Mouse (Mus musculus): Measurements from ENCODE around the gene Morc2a. TPM values are rescaled to one million over a fixed set of nuclear protein-coding genes. Genes with fewer than 3 reads are reported as not detected.

The Morc2a gene
- polyA plus RNA-seq, 1 experiment from 2014 or later: 30.5 TPM

DNA sequence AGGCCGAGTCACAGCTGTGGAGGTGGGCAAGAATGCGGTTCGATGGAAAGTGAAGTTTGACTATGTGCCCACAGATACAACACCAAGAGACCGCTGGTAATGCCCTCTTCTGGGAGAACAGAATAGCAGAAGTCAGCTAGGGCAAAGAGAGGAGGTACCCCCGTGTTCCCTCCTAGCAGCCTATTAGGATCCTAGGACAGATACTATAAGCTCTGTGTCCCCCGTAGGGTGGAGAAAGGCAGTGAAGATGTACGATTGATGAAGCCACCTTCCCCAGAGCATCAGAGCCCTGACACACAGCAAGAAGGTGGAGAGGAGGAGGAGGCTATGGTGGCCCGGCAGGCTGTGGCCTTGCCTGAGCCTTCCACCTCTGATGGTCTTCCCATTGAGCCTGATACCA, 36.4 kb downstream of the Morc2a start:
- WGBS: 94% methylated on average over 8 of the region's 8 CpGs
- Histone ChIP-seq H3K27me3 (ENCODE audit: control insufficient read depth, insufficient read depth, low read length) (no peaks in the 10 kb centered on the region), H3K4me1 (ENCODE audit: control insufficient read depth, insufficient read depth, low read length) (no peaks in the 10 kb centered on the region), H3K27ac (replicated peaks; ENCODE audit: low read depth, low read length) (no peak overlapping the region), H3K9me3 (replicated peaks; ENCODE audit: control insufficient read depth, low read length) (no peaks in the 10 kb centered on the region), H3K36me3 (replicated peaks; ENCODE audit: control insufficient read depth, insufficient read depth, low read depth, low read length) (peaks cover 15% of the 10 kb centered on the region), H3K4me3 (ENCODE audit: low read depth, low read length) (no peak overlapping the region), H3K4me2 (ENCODE audit: low read depth, low read length) (no peak overlapping the region), H3K9ac (replicated peaks; ENCODE audit: low read length) (no peak overlapping the region)
- ATAC-seq (replicated peaks; ENCODE audit: insufficient number of reproducible peaks, low FRiP score, low TSS enrichment, low read depth) (no peak), DNase-seq (ENCODE audit: low spot score) (no peak)

DNA sequence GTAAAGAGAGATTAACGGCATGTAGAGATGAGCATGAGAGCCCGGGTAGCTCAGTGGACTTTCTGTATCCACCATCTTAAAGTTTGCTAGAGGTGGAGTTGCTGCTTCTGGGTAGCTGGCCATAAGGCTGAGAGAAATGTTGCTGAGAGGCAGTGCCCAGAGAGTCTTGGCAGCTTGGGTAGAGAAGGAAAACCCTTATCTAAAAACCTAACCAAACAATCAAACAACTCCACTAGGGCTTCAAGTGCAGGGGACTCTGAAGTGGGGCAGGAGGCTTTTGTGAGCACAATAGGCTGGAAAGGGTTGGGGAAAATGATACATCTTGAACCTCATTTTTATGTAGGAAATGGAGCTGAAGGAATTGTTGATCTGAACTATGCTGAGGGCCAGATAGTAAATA, 37.3 kb downstream of the Morc2a start:
- H3K9me3 ChIP-seq (replicated peaks; ENCODE audit: control insufficient read depth, low read length): no peaks in the 10 kb centered on the region
- H3K27me3 ChIP-seq (ENCODE audit: control insufficient read depth, insufficient read depth, low read length): no peaks in the 10 kb centered on the region
- no peak overlapping the region for H3K4me3 ChIP-seq (ENCODE audit: low read depth, low read length)
- 95% methylated on average over 2 of the region's 2 CpGs for WGBS
- no peak for DNase-seq (ENCODE audit: low spot score)
- H3K4me2 ChIP-seq (ENCODE audit: low read depth, low read length): no peak overlapping the region
- H3K27ac ChIP-seq (replicated peaks; ENCODE audit: low read depth, low read length): no peak overlapping the region
- H3K9ac ChIP-seq (replicated peaks; ENCODE audit: low read length): no peak overlapping the region
- H3K4me1 ChIP-seq (ENCODE audit: control insufficient read depth, insufficient read depth, low read length): no peaks in the 10 kb centered on the region
- no peak for ATAC-seq (replicated peaks; ENCODE audit: insufficient number of reproducible peaks, low FRiP score, low TSS enrichment, low read depth)
- peaks cover 11% of the 10 kb centered on the region for H3K36me3 ChIP-seq (replicated peaks; ENCODE audit: control insufficient read depth, insufficient read depth, low read depth, low read length)

DNA sequence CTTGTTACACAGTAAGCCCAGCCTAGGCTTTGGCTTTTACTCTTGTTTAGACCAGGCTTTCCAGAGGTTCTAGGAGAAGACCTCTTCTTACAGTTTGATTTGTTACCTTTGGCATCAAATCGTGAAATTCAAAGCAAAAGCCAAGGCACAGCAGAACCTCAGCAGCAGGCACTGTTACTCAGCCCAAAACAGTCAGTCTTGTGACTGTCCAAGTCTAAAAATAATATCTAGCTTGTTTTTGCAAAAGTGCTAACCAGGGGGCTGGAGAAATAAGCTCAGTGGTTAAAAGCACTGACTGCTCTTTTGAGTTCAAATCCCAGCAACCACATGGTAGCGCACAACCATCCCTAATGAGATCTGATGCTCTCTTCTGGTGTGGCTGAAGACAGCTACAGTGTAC, 37.9 kb downstream of the Morc2a start:
- WGBS: 91% methylated on average over 2 of the region's 2 CpGs
- ATAC-seq (replicated peaks; ENCODE audit: insufficient number of reproducible peaks, low FRiP score, low TSS enrichment, low read depth): no peak
- no peak overlapping the region for H3K9ac ChIP-seq (replicated peaks; ENCODE audit: low read length)
- no peaks in the 10 kb centered on the region for H3K27me3 ChIP-seq (ENCODE audit: control insufficient read depth, insufficient read depth, low read length)
- H3K4me3 ChIP-seq (ENCODE audit: low read depth, low read length): no peak overlapping the region
- H3K27ac ChIP-seq (replicated peaks; ENCODE audit: low read depth, low read length): no peak overlapping the region
- no peaks in the 10 kb centered on the region for H3K4me1 ChIP-seq (ENCODE audit: control insufficient read depth, insufficient read depth, low read length)
- H3K9me3 ChIP-seq (replicated peaks; ENCODE audit: control insufficient read depth, low read length): no peaks in the 10 kb centered on the region
- no peak overlapping the region for H3K4me2 ChIP-seq (ENCODE audit: low read depth, low read length)
- peaks cover 11% of the 10 kb centered on the region for H3K36me3 ChIP-seq (replicated peaks; ENCODE audit: control insufficient read depth, insufficient read depth, low read depth, low read length)
- no peak for DNase-seq (ENCODE audit: low spot score)

DNA sequence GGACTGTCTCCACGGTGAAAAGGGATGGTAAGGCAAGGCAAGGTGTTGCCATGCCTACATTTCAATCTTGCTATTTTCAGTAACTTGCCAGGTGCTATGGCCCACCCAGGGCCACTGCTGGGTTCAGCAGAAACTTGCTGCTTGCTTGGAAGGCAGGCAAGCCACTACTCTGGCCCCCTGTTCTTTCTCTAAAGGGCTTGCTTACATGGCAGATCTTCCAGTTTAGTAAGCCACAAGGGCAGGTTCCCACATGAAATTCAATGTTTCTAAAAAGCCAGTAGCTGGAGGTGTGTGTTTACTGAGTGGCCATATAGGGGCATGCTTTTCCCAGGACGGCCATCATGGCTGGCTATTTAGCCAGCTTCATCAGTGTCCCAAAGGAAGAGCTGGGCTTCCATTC, 42.8 kb downstream of the Morc2a start:
- H3K27me3 ChIP-seq (ENCODE audit: control insufficient read depth, insufficient read depth, low read length): no peaks in the 10 kb centered on the region
- H3K27ac ChIP-seq (replicated peaks; ENCODE audit: low read depth, low read length): no peak overlapping the region
- H3K9me3 ChIP-seq (replicated peaks; ENCODE audit: control insufficient read depth, low read length): no peaks in the 10 kb centered on the region
- H3K4me1 ChIP-seq (ENCODE audit: control insufficient read depth, insufficient read depth, low read length): no peaks in the 10 kb centered on the region
- DNase-seq (ENCODE audit: low spot score): no peak
- no peak for ATAC-seq (replicated peaks; ENCODE audit: insufficient number of reproducible peaks, low FRiP score, low TSS enrichment, low read depth)
- H3K4me2 ChIP-seq (ENCODE audit: low read depth, low read length): no peak overlapping the region
- H3K36me3 ChIP-seq (replicated peaks; ENCODE audit: control insufficient read depth, insufficient read depth, low read depth, low read length): peaks cover 4% of the 10 kb centered on the region
- H3K9ac ChIP-seq (replicated peaks; ENCODE audit: low read length): no peak overlapping the region
- H3K4me3 ChIP-seq (ENCODE audit: low read depth, low read length): no peak overlapping the region
- WGBS: 83% methylated on average over 2 of the region's 2 CpGs

GRCm38 (mm10) chr11:3696086-3696616, 47.2 kb downstream of the Morc2a start:
- Histone ChIP-seq H3K9me3 (replicated peaks; ENCODE audit: control insufficient read depth, low read length) (no peaks in the 10 kb centered on the region), H3K4me2 (ENCODE audit: low read depth, low read length) (no peak overlapping the region), H3K36me3 (replicated peaks; ENCODE audit: control insufficient read depth, insufficient read depth, low read depth, low read length) (no peaks in the 10 kb centered on the region; the same call in 1 of the 2 replicates), H3K4me3 (ENCODE audit: low read depth, low read length) (no peak overlapping the region), H3K9ac (replicated peaks; ENCODE audit: low read length) (no peak overlapping the region), H3K27me3 (ENCODE audit: control insufficient read depth, insufficient read depth, low read length) (no peaks in the 10 kb centered on the region), H3K4me1 (ENCODE audit: control insufficient read depth, insufficient read depth, low read length) (no peaks in the 10 kb centered on the region), H3K27ac (replicated peaks; ENCODE audit: low read depth, low read length) (no peak overlapping the region)
- ATAC-seq (replicated peaks; ENCODE audit: insufficient number of reproducible peaks, low FRiP score, low TSS enrichment, low read depth) (no peak), DNase-seq (ENCODE audit: low spot score) (no peak)
- WGBS: 78% methylated on average over 5 of the region's 5 CpGs

DNA sequence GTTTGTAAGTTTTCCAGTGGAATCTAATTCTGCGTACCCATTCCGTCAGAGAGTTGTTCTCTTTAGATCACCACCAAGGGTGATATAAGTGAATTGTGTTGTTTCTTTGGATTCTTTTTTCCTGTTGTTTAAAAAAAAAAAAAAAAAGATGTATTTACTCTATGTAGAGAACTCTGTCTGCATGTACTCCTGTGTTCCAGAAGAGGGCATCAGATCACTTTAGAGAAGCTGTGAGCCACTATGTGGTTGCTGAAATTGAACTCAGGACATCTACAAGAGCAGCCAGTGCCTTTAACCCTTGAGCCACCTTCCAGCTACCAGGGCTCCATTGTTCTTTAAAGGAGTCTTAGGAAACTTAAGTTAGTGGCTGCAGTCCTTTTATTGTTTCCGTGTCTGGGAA, 48.5 kb downstream of the Morc2a start:
- no peak overlapping the region for H3K27ac ChIP-seq (replicated peaks; ENCODE audit: low read depth, low read length)
- no peaks in the 10 kb centered on the region for H3K4me1 ChIP-seq (ENCODE audit: control insufficient read depth, insufficient read depth, low read length)
- 85% methylated on average over 3 of the region's 3 CpGs for WGBS
- no peak overlapping the region for H3K9ac ChIP-seq (replicated peaks; ENCODE audit: low read length)
- H3K4me3 ChIP-seq (ENCODE audit: low read depth, low read length): no peak overlapping the region
- H3K36me3 ChIP-seq (replicated peaks; ENCODE audit: control insufficient read depth, insufficient read depth, low read depth, low read length): no peaks in the 10 kb centered on the region; the same call in 1 of the 2 replicates
- ATAC-seq (replicated peaks; ENCODE audit: insufficient number of reproducible peaks, low FRiP score, low TSS enrichment, low read depth) (no peak), DNase-seq (ENCODE audit: low spot score) (peak; percentile 18)
- no peaks in the 10 kb centered on the region for H3K27me3 ChIP-seq (ENCODE audit: control insufficient read depth, insufficient read depth, low read length)
- H3K9me3 ChIP-seq (replicated peaks; ENCODE audit: control insufficient read depth, low read length): no peaks in the 10 kb centered on the region
- no peak overlapping the region for H3K4me2 ChIP-seq (ENCODE audit: low read depth, low read length)

GRCm38 (mm10) chr11:3703089-3703992, 54.4 kb downstream of the Morc2a start:
- H3K4me1 ChIP-seq (ENCODE audit: control insufficient read depth, insufficient read depth, low read length): no peaks in the 10 kb centered on the region; the same call in 1 of the 2 replicates
- no peak overlapping the region for H3K9ac ChIP-seq (replicated peaks; ENCODE audit: low read length)
- no peak overlapping the region for H3K4me2 ChIP-seq (ENCODE audit: low read depth, low read length)
- 67% methylated on average over 7 of the region's 7 CpGs for WGBS
- no peaks in the 10 kb centered on the region for H3K36me3 ChIP-seq (replicated peaks; ENCODE audit: control insufficient read depth, insufficient read depth, low read depth, low read length)
- no peak for ATAC-seq (replicated peaks; ENCODE audit: insufficient number of reproducible peaks, low FRiP score, low TSS enrichment, low read depth)
- no peaks in the 10 kb centered on the region for H3K27me3 ChIP-seq (ENCODE audit: control insufficient read depth, insufficient read depth, low read length)
- H3K9me3 ChIP-seq (replicated peaks; ENCODE audit: control insufficient read depth, low read length): no peaks in the 10 kb centered on the region
- H3K27ac ChIP-seq (replicated peaks; ENCODE audit: low read depth, low read length): no peak overlapping the region
- no peak for DNase-seq (ENCODE audit: low spot score)
- H3K4me3 ChIP-seq (ENCODE audit: low read depth, low read length): no peak overlapping the region

GRCm38 (mm10) chr11:3704404-3704803, 55.4 kb downstream of the Morc2a start:
- no peaks in the 10 kb centered on the region for H3K27me3 ChIP-seq (ENCODE audit: control insufficient read depth, insufficient read depth, low read length)
- H3K36me3 ChIP-seq (replicated peaks; ENCODE audit: control insufficient read depth, insufficient read depth, low read depth, low read length): no peaks in the 10 kb centered on the region
- H3K27ac ChIP-seq (replicated peaks; ENCODE audit: low read depth, low read length): no peak overlapping the region
- no peak for DNase-seq (ENCODE audit: low spot score)
- H3K9ac ChIP-seq (replicated peaks; ENCODE audit: low read length): no peak overlapping the region
- no peaks in the 10 kb centered on the region for H3K9me3 ChIP-seq (replicated peaks; ENCODE audit: control insufficient read depth, low read length)
- no peaks in the 10 kb centered on the region; the same call in 1 of the 2 replicates for H3K4me1 ChIP-seq (ENCODE audit: control insufficient read depth, insufficient read depth, low read length)
- no peak for ATAC-seq (replicated peaks; ENCODE audit: insufficient number of reproducible peaks, low FRiP score, low TSS enrichment, low read depth)
- no peak overlapping the region for H3K4me2 ChIP-seq (ENCODE audit: low read depth, low read length)
- no peak overlapping the region for H3K4me3 ChIP-seq (ENCODE audit: low read depth, low read length)
- WGBS: 86% methylated on average over 8 of the region's 8 CpGs
